8 mouse cellular contexts compared by ENCODE assay signal in genomic region chr12:8922369-8923124, GRCm38 (mm10). TPM values are rescaled to one million over a fixed set of nuclear protein-coding genes. Genes with fewer than 3 reads are reported as not detected.
DNase-seq lines count a peak whose midpoint lies in the region; ATAC-seq and TF ChIP-seq lines count a peak whose summit lies in the region.

No protein-coding gene starts in this region.

- no peak for DNase-seq in gastrocnemius, adult 2 months
- DNase-seq in gastrocnemius, postnatal 4 days (ENCODE audit: low spot score in 2 of 2): no peak
- DNase-seq in B cell, adult 2 months: peak; percentile 37 to 47
- DNase-seq in left cerebral cortex, postnatal 36 days (ENCODE audit: low spot score in 2 of 2): no peak
- DNase-seq in urinary bladder, postnatal 25 days (ENCODE audit: low spot score): no peak

- peak overlapping the region; percentile 88 for H3K9ac ChIP-seq in forebrain, embryonic 12.5 days
- peak overlapping the region; percentile 93 for H3K9ac ChIP-seq in limb, embryonic 13.5 days
- H3K9ac ChIP-seq in neural tube, embryonic 15.5 days (replicated peaks): peak overlapping the region; percentile 81

- peak overlapping the region; percentile 98 for H3K27ac ChIP-seq in gastrocnemius, adult 2 months
- H3K27ac ChIP-seq in forebrain, embryonic 12.5 days: peak overlapping the region; percentile 97
- H3K27ac ChIP-seq in limb, embryonic 13.5 days: peak overlapping the region; percentile 98
- H3K27ac ChIP-seq in neural tube, embryonic 15.5 days (replicated peaks): peak overlapping the region; percentile 97

- peak overlapping the region; percentile 71 for H3K4me2 ChIP-seq in forebrain, embryonic 12.5 days
- H3K4me2 ChIP-seq in limb, embryonic 13.5 days (replicated peaks): peak overlapping the region; percentile 89
- H3K4me2 ChIP-seq in neural tube, embryonic 15.5 days: peak overlapping the region; percentile 81

- WGBS in forebrain, embryonic 12.5 days: 6% methylated on average over 30 of the region's 30 CpGs
- WGBS in limb, embryonic 13.5 days: 2% methylated on average over 30 of the region's 30 CpGs
- WGBS in neural tube, embryonic 15.5 days: 6% methylated on average over 30 of the region's 30 CpGs

- H3K27me3 ChIP-seq in forebrain, embryonic 12.5 days: no peaks in the 10 kb centered on the region
- no peaks in the 10 kb centered on the region for H3K27me3 ChIP-seq in limb, embryonic 13.5 days
- H3K27me3 ChIP-seq in neural tube, embryonic 15.5 days (replicated peaks): no peaks in the 10 kb centered on the region

- intact Hi-C loops in gastrocnemius, adult 2 months (cut with DNase I): loop anchor here (2.0 kb wide), 1 partner anchor 50 kb away; the partner anchor contains the start of gene Wdr35
- intact Hi-C loops in left cerebral cortex, postnatal 36 days (cut with DNase I): loop anchor here (2.0 to 5.0 kb wide), 2 partner anchors 52 to 250 kb away; partner anchors contain the start of gene Pum2

- H3K4me3 ChIP-seq in gastrocnemius, adult 2 months: peak overlapping the region; percentile 86
- peak overlapping the region; percentile 74 for H3K4me3 ChIP-seq in forebrain, embryonic 12.5 days (replicated peaks)
- H3K4me3 ChIP-seq in limb, embryonic 13.5 days: peak overlapping the region; percentile 80
- peak overlapping the region; percentile 92 for H3K4me3 ChIP-seq in neural tube, embryonic 15.5 days (replicated peaks)

- peaks cover 19% of the 10 kb centered on the region; the same call in 1 of the 2 replicates for H3K36me3 ChIP-seq in forebrain, embryonic 12.5 days (replicated peaks)
- peaks cover 17% of the 10 kb centered on the region for H3K36me3 ChIP-seq in limb, embryonic 13.5 days
- 0 out of 2 replicates have a peak, but pooled peaks cover 3% of the 10 kb centered on the region for H3K36me3 ChIP-seq in neural tube, embryonic 15.5 days

- no peak for TF ChIP-seq CTCF in gastrocnemius, adult 2 months (IDR thresholded peaks at IDR 0.05)

- H3K9me3 ChIP-seq in forebrain, embryonic 12.5 days: no peaks in the 10 kb centered on the region
- H3K9me3 ChIP-seq in limb, embryonic 13.5 days: no peaks in the 10 kb centered on the region
- no peaks in the 10 kb centered on the region for H3K9me3 ChIP-seq in neural tube, embryonic 15.5 days (replicated peaks)

- ATAC-seq in forebrain, embryonic 12.5 days (ENCODE audit: low FRiP score): no peak
- ATAC-seq in limb, embryonic 13.5 days (ENCODE audit: low FRiP score, low read depth): no peak
- ATAC-seq in neural tube, embryonic 15.5 days (ENCODE audit: low FRiP score): no peak

- H3K4me1 ChIP-seq in forebrain, embryonic 12.5 days: peaks cover 24% of the 10 kb centered on the region
- peaks cover 41% of the 10 kb centered on the region for H3K4me1 ChIP-seq in limb, embryonic 13.5 days
- H3K4me1 ChIP-seq in neural tube, embryonic 15.5 days: peaks cover 32% of the 10 kb centered on the region

RNA-seq across cellular contexts. Expression of gene Laptm4a, which starts 1.1 kb away (rescaled TPM):
- 100 to 1,000 TPM; 195 to 263 TPM for total RNA-seq in gastrocnemius, adult 2 months (2021)
- 100 to 1,000 TPM; 425 to 463 TPM for total RNA-seq in gastrocnemius, postnatal 4 days (2021)
- polyA plus RNA-seq in forebrain, embryonic 12.5 days (2016; fragmentation: Nextera tagmentation; extraction: Ambion mirVana): 212 and 215 TPM in 2 replicates
- polyA plus RNA-seq in limb, embryonic 13.5 days (2015; fragmentation: Nextera tagmentation; extraction: Ambion mirVana): 391 and 410 TPM in 2 replicates
- polyA plus RNA-seq in neural tube, embryonic 15.5 days (2015; fragmentation: Nextera tagmentation; extraction: Ambion mirVana): 197 and 217 TPM in 2 replicates
- total RNA-seq in left cerebral cortex, postnatal 36 days (2021): 100 to 1,000 TPM; 169 to 179 TPM

RNA-seq across cellular contexts. Expression of gene Matn3, which starts 25.2 kb away (rescaled TPM):
- total RNA-seq in gastrocnemius, adult 2 months (2021): under 1 TPM in 1 of 2 experiments, not detected in 1; 0.36 TPM
- total RNA-seq in gastrocnemius, postnatal 4 days (2021): under 1 TPM; 0.21 to 0.39 TPM
- 0.54 and 0.58 TPM in 2 replicates for polyA plus RNA-seq in forebrain, embryonic 12.5 days (2016; fragmentation: Nextera tagmentation; extraction: Ambion mirVana)
- 31.5 and 36.3 TPM in 2 replicates for polyA plus RNA-seq in limb, embryonic 13.5 days (2015; fragmentation: Nextera tagmentation; extraction: Ambion mirVana)
- polyA plus RNA-seq in neural tube, embryonic 15.5 days (2015; fragmentation: Nextera tagmentation; extraction: Ambion mirVana): 1.8 and 2.7 TPM in 2 replicates
- total RNA-seq in left cerebral cortex, postnatal 36 days (2021): not detected

RNA-seq across cellular contexts. Expression of gene Wdr35, which starts 51.1 kb away (rescaled TPM):
- 10 to 100 TPM in 1 of 2 experiments, 1 to 10 TPM in 1; 8.8 to 11.8 TPM for total RNA-seq in gastrocnemius, adult 2 months (2021)
- total RNA-seq in gastrocnemius, postnatal 4 days (2021): 10 to 100 TPM; 14.6 to 17.2 TPM
- polyA plus RNA-seq in forebrain, embryonic 12.5 days (2016; fragmentation: Nextera tagmentation; extraction: Ambion mirVana): 27.8 and 28.4 TPM in 2 replicates
- polyA plus RNA-seq in limb, embryonic 13.5 days (2015; fragmentation: Nextera tagmentation; extraction: Ambion mirVana): 28.6 and 29.9 TPM in 2 replicates
- 19.5 and 20.6 TPM in 2 replicates for polyA plus RNA-seq in neural tube, embryonic 15.5 days (2015; fragmentation: Nextera tagmentation; extraction: Ambion mirVana)
- 10 to 100 TPM; 38.8 to 47.1 TPM for total RNA-seq in left cerebral cortex, postnatal 36 days (2021)

Comparison
In these comparisons a context has a peak if more than half of its experiments do, and no peak if none do; other contexts are left out.
1. DNase-seq: peak in B cell, adult 2 months (2 of 2); none in gastrocnemius, adult 2 months (single experiment), gastrocnemius, postnatal 4 days (0 of 2), left cerebral cortex, postnatal 36 days (0 of 2) and urinary bladder, postnatal 25 days (single experiment).
2. Peak in every context shown above with its lines, with median percentiles within 50 percentile points of each other: H3K27ac ChIP-seq, H3K4me3 ChIP-seq, H3K4me2 ChIP-seq and H3K9ac ChIP-seq.